Mouse (Mus musculus): ENCODE measurements around the gene Rpl36.

GRCm38 (mm10) chr17:56643237-56643636, 30.0 kb downstream of the Rpl36 start:
- no peak for TF ChIP-seq CTCF (IDR thresholded peaks at IDR 0.05)
- TF ChIP-seq POLR2A (IDR thresholded peaks at IDR 0.05; ENCODE audit: insufficient read depth, low read depth, low read length): no peak
- TF ChIP-seq EP300 (IDR thresholded peaks at IDR 0.05; ENCODE audit: insufficient read depth, low read depth, low read length): no peak

Measured in heart, adult 2 months (tissue).